Mouse (Mus musculus) brain, adult 2 months (tissue): ENCODE results near the gene Gjd2.

Experiments used
- DNase-seq: peaks from one replicate; pipeline ENCODE4 v3.0.0; 2011; ENCODE audit warnings: low read depth, low spot score

The Gjd2 gene

DNA sequence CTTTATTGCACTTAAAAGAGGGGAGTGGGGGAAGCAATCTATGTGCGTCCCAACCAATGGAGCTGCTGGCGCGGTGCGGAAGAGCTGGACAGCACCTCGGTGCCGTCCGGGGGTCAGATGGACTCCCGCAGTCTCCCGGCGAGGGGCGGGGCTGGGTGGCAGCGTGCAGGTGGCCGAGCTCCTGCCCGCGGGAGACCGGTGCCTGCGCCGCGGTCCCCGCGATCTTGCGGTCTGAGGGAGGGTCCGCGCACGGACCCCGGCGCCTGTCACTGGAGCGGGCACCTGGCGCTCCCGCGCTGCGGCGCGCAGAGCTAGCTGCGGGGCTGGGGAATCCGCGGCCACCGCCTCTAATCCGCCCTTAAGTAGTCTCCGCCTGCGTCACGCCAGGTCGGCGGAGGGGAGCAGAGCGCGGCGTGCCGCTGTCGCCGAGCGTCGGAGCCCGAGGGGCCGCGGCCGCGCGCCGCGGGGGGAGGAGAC lies at the start of gene Gjd2:
Gjd2 (minus strand) TSS at position 325 of the 477 bp plus-strand sequence.
- DNase-seq: peak; percentile 51

DNA sequence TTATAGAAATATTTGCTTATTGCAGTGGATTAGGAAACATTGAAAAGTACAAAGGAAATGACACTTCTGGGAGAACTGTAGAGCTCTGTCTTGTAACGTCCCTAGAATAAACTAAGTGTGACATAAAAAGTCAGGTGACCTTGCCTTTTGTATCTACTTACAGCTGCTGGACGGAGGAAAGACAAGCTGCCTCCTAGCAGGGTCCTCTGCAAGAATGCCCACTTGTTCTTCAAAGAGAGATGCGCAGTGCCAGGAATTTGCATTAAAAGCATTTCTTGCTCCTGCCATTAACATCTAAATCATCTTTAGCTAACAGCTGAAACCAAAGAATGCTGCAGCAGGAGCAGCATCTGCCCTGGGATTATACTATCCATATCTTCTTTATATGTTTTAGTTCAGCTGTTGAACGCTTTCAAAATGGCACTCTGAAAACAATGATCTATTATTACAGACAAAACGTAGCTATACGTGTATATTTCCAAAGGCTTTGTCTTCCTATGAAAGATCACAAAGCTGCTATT lies 46.7 kb upstream of the Gjd2 start:
- DNase-seq: no peak

DNA sequence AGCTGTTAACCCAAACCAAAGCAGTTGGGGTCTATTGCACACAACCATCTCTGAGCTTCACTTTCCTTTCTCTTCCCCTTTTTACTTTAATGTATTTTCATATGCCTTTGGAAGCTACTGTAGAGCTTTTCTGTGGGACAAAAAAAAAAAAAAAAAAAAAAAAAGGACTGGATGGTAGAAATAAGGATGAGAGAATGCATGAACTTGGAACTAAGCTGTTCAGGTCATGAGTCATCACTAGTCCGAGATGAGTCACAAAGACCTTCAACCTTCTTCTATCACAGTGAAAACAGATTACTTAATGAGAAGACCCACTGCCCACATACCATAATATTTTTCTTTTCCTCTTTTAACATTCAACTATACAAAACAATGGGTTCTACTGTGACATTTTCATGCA lies 46.2 kb upstream of the Gjd2 start:
- no peak for DNase-seq

DNA sequence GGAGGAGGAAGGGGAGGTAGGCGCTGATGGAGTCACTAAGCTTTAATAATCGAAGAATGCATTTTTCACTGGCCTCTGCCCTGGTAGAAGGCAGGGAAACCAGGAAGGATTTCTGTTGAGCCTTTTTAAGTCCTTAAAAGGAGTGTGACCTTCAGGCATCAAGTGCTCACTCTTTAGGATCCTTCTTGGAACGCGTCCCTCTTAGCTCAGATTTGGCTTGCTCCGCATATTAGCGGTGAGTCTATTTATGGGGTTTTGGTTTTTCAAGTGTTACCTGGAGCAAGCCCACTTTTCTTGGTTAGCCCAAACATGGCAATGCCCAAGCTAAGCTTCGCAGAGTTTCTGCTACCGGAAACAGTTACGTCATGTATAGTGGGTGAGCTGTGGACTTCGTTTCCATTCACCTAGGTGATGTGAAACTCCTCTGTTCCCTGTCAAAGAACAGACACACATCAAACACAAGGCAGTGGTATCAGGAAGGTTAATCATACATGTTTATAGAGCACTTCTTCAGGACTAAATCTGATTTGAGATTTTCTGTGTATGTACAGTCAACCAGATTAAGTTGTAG lies 44.9 kb upstream of the Gjd2 start:
- no peak for DNase-seq

GRCm38 (mm10) chr2:114057303-114057853 lies 44.0 kb upstream of the Gjd2 start:
- peak; percentile 81 for DNase-seq

GRCm38 (mm10) chr2:114054129-114054528 lies 40.7 kb upstream of the Gjd2 start:
- DNase-seq: no peak

DNA sequence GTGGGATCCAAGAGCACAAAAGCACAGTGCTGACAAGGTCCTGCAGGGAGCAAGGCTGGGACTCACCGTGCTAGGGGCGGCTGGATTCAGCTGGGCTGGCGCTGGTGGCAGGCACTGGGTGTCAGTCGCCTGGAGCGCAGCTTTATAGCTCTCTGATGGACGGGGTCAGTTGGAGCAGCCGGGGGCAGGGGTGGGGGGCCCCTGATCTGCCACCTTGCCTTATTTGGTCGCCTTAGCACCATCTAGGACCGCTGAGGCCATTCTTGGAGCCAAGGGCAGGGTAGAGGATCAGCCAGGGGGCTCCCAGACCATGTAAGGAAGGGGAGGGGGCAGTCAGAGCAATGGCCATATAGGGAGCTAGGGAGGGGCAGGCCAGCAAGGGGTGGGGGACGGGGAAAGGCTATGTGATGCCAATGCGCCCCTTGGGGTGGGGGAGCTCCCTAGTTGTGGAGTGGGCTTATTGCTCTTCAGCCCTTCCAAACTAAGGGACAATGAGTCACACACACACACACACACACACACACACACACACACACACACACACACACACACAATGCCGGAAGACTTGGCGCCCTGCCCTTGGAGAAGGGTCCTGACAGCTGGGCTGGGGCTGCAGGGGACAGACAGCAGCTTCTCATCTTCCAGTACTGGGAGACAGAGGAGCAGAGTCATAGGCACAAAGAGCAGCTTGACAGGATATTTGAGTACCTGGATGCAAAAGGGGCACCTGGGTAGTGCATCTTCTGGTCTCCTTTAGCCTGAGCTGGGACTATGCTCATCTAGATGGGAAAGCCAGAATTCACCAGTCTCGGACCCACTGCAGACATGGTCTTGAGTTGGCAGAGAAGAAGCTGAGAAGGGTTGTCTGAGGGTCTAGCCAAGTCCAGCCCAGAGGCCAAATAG lies 39.5 kb upstream of the Gjd2 start, which contains the start of gene Actc1:
Actc1 (minus strand) TSS at position 853 of the 903 bp plus-strand sequence.
- DNase-seq: no peak

DNA sequence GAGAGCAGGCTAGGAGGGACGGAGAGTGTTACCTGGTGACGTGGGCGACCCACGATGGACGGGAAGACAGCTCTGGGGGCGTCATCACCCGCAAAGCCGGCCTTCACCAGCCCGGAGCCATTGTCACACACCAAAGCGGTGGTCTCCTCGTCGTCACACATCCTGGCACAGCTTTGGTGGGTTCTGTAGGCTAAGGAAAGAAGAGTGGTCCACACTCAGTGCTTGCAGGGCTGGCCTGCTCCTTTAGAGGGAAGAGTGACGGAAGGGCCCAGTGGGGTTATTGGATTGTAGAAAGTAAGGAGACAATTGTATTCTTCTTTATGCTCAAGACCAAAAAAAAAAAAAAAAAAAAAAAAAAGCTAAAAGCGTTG lies 38.4 kb upstream of the Gjd2 start:
- DNase-seq: no peak

- no peak for DNase-seq
These were observed 37.9 kb upstream of the Gjd2 start for GRCm38 (mm10) chr2:114051111-114051870.

DNA sequence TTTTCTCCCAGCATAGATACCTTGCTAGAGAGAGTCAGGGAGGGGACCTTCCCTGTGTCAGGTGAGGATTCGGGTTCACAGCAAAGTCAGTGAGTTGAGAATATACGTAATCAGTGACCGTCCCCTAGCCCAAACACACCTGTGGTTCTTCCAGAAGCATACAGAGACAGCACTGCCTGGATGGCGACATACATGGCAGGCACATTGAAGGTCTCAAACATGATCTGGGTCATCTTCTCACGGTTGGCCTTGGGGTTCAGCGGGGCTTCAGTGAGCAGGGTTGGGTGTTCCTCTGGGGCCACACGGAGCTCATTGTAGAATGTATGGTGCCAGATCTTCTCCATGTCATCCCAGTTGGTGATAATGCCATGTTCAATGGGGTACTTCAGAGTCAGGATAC lies 36.7 kb upstream of the Gjd2 start:
- DNase-seq: no peak

DNA sequence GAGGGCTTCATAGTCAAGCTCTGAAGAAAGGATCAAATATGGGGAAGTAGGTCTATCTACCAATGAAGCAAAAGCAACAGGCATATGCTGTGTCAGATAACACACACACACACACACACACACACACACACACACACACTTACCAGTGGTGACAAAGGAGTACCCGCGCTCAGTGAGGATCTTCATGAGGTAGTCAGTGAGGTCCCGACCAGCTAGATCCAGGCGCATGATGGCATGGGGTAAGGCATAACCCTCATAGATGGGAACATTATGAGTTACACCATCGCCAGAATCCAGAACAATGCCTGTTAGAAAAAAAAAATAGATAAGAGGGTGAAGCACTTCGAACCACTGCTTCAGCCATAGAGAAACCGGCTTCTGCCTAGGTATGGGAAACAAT lies 36.0 kb upstream of the Gjd2 start:
- DNase-seq: no peak

GRCm38 (mm10) chr2:114047960-114048611 lies 34.7 kb upstream of the Gjd2 start:
- DNase-seq: peak; percentile 12

DNA sequence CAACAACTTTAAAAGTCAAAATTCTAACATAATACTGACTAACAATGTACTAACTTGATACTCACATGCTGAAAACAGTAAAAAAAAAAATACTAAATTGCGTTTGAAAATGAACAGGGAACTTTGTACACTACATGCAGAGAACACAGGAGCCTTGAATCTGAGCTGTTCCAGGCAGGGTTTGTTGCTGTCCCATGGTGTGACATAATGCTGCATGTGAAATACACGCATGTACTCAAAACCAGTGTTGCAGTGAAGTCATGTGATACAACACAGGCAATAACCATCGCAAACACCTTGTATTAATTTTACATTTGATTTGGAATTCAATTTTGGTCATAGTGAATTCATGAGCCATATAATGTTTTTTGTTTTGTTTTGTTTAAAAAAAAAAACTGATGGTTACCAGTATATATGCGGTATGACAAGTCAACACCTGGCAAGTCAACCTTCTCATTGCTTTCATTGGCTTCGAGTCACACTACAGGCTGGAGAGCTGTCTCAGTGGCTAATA lies 32.8 kb upstream of the Gjd2 start:
- no peak for DNase-seq

- no peak for DNase-seq
These were observed 24.5 kb upstream of the Gjd2 start for GRCm38 (mm10) chr2:114037926-114038325.

DNA sequence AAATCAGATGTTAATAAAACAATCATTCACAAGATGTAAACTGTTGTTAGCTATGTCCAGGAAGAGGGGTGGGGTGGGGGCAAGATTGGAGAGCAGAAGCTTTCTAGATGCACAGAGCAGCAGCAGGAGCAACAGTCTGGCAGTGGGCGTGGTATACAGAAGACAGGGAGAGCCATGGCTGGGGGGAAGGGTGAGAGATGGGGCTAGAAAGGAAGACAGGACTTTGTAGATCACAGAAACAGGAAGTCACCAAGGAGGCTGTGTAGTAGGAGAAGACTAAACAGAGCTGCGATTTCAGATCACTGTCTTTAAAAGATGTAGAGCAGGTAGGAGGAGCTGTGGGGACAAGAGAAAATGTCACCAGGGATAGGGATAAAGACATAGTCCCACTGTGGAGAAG lies 18.8 kb upstream of the Gjd2 start:
- no peak for DNase-seq

- no peak for DNase-seq
These were observed 10.0 kb upstream of the Gjd2 start for GRCm38 (mm10) chr2:114023383-114023782.

DNA sequence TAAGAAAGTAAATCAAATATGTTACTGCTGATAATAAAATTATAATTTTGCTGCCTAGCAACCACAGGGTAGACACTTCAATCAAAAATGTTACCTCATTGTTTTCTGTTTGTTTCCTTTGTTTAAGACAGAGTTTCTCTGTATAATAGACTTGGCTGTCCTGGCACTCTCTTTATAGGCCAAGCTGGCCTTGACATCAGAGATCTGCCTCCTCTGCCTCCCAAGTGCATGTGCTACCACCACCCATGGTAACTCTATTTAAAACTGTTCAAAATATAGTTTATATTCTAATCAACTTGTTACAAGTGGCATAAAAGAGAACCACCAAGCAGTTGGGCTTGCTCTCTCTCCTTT lies 6.8 kb upstream of the Gjd2 start:
- no peak for DNase-seq

- no peak for DNase-seq
These were observed 6.2 kb upstream of the Gjd2 start for GRCm38 (mm10) chr2:114019474-114020209.

GRCm38 (mm10) chr2:114018136-114018535 lies 4.7 kb upstream of the Gjd2 start:
- no peak for DNase-seq

GRCm38 (mm10) chr2:114014839-114015238 lies 1.4 kb upstream of the Gjd2 start:
- DNase-seq: peak; percentile 35
